Mouse (Mus musculus): ENCODE measurements around the gene Olfr1065.
A peak's percentile ranks its signal among the peaks of the same experiment; 100 is the strongest.

DNA sequence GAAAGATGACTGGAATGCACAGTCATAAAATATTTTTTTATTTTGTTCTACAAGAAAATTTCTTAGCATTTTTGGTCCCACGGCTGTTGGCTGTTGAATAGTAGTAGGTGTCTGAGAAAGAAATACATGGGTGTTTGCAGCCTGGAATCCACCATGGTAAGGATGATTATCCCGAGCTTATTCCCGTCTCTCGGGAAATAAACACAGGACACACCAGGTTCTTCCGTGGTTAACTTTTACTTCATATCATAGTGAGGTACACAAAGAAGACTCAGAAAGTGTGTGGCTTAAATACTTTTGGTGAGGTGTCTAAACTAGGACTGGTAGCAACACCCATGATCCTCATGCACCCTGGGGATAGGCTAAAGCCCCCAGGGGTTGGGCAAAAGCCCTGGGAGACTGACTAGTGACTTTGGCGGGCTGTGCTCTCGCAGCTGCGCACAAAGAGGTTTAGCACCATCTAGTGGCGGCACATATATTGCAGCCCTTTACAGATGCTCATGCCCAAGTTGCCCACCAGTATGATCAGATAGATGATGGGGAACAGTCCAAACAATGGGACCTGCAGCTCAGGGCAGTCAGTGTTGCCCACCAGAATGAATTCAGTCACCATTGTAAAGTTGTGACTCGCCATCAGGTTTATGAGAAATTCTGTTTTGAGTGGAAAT is 14.2 kb upstream of the Olfr1065 start:
- peak; percentile 47 for TF ChIP-seq CTCF (IDR thresholded peaks at IDR 0.05; ENCODE audit: extremely low read depth, insufficient read depth, low read length)
- TF ChIP-seq POLR2A (IDR thresholded peaks at IDR 0.05; ENCODE audit: extremely low read depth, insufficient read depth, low read length) = no peak
